Mouse (Mus musculus) urinary bladder, postnatal 14 days (tissue): ENCODE measurements around the gene Marcksl1.
A peak's percentile ranks its signal among the peaks of the same experiment; 100 is the strongest.

Experiments
- DNase-seq: peaks from one replicate; pipeline ENCODE4 v3.0.0; 2021; ENCODE audit warnings: low spot score

The Marcksl1 gene

GRCm38 (mm10) chr4:129513086-129513767 is at the start of gene Marcksl1:
Gene Marcksl1 (plus strand): TSS chr4:129513581.
- DNase-seq = peak; percentile 91

GRCm38 (mm10) chr4:129464286-129464815 is 49.0 kb upstream of the Marcksl1 start:
- no peak for DNase-seq

GRCm38 (mm10) chr4:129476047-129476446 is 37.3 kb upstream of the Marcksl1 start:
- DNase-seq = no peak

GRCm38 (mm10) chr4:129479863-129480262 is 33.5 kb upstream of the Marcksl1 start:
- no peak for DNase-seq

GRCm38 (mm10) chr4:129481090-129481489 is 32.3 kb upstream of the Marcksl1 start:
- DNase-seq = no peak

- peak; percentile 74 for DNase-seq
Observed at GRCm38 (mm10) chr4:129490972-129491880, 22.2 kb upstream of the Marcksl1 start, which contains the start of the genes Tssk3 and Fam229a. Gene Tssk3 (minus strand): TSS chr4:129491022. Gene Fam229a (plus strand): TSS chr4:129491190.

DNA sequence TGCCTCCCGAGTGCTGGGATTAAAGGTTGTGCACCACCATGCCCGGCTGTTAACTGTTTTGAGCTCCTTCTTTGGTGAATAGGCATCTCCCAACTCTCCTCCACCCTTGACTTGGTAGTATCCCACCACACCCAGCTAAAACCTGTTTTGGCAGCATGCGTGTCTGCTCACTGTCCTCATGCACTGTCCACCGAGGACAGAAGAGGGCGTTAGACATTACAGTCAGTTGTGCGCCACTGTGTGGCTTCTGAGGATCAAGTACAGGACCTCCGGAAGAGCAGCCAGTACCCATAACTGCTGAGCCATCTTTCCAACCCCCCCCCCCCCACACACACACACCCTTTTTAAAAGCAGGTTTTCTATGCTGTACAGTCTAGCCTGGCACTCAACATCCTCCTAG is 18.7 kb upstream of the Marcksl1 start:
- no peak for DNase-seq

DNA sequence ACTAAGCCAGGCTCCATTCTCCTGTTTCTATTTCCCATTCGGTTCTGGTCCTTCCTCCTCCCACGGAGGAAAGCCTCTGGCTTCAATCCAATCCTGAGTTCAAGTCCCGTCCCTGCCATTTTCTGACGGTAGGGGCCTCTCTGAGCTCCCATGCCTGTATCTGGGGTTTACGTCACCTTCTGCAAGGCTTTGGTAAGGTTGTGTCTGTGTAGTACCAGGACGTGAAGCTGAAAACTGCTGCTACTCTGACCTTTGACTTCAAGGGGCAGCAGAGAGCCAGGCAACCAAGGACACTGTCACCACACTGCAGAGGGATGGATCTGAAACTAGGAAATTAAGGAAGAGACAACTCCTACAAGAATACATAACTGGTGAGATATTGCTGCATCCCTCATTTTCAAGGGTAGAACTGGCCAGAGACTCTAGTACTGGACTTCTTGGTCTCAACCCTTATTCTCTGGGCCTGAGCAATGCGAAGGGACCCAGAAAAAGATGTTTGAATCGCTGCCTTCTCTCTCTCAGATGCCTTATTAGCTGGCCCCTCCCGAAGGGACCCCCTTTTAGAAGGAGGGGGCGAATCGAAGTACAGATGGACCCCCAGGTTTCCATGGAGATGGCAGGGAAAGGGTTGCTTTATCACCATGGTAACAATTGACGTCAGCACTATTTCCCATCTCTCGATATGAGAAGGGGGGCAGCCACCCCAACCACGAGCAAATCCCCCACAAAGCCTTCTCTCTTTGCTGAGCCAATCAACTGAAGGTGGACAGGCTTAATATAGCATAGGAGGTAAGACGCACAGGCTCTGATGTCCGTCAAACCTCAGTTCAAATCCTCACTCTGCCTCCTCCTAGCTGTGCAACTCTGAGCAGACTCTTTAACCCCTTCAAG is 17.5 kb upstream of the Marcksl1 start:
- DNase-seq = no peak

GRCm38 (mm10) chr4:129496631-129497030 is 16.8 kb upstream of the Marcksl1 start:
- no peak for DNase-seq

GRCm38 (mm10) chr4:129498941-129499340 is 14.4 kb upstream of the Marcksl1 start:
- no peak for DNase-seq

DNA sequence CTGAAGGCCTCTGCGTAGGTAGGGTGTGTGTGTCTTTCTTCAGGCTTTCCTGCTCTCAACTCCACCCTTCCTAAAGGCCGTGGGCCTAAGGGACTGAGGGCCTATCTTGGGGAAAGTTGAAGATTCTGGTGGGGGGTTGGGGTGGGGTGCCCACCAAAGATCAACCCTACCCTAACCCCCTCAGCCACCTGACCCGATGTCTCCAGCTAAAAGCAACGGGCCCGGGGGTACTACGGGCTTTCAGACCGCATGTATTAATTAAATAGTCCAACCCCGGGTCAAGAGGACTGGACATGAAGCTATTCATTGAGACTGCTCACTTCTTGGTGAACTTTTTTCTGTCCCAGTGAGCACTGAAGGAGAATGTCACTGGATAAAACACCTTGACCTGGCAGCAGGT is 13.4 kb upstream of the Marcksl1 start:
- DNase-seq = no peak

GRCm38 (mm10) chr4:129500607-129501566 is 12.5 kb upstream of the Marcksl1 start:
- DNase-seq = peak; percentile 91

DNA sequence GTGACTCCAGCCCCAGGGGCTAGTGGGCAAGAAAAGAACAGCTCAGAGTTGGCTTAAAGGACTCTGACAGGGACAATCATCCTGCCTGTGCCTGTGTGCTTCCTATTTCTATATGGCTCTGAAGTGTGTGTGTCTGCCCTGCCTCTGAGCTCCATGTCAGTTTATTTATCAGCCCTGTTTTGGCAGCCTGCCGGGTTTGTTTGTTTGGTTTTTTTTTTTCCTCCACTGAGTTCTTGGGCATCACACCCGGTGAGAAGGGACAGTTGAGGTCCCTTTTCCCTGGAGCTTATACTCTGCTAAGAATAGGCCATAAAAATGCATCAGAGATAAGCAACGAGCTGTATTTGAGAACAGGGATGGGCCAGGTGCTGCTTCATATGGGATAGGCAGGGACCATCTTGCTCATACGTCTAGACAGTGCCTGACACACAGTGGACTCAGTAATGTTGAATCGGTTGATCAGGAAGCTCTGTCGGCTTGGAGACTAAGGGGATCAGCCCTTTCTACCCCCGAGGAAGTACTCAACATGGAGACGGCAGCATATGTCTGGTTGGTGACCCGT is 11.0 kb upstream of the Marcksl1 start:
- peak; percentile 41 for DNase-seq

GRCm38 (mm10) chr4:129502901-129503444 is 10.4 kb upstream of the Marcksl1 start:
- no peak for DNase-seq

DNA sequence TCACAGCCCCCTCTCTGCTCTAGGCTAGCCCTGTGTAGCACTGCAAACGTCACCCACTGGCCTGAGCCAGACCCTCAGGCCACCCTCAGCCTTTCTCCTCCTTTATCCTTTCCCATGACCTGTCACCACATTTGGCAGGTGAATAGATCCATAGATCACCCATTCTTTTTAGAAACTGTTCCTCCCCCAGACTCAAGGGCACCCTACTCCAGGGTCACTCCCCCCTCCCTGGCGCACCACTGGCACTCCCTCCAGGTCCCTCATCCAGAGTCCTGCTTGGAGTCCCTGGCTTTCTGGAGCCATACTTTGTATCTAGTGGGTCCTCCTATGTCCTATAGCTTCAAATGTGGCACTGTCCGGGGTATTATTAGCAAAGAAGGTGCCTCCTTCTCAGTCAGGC is 7.9 kb upstream of the Marcksl1 start:
- DNase-seq = no peak

DNA sequence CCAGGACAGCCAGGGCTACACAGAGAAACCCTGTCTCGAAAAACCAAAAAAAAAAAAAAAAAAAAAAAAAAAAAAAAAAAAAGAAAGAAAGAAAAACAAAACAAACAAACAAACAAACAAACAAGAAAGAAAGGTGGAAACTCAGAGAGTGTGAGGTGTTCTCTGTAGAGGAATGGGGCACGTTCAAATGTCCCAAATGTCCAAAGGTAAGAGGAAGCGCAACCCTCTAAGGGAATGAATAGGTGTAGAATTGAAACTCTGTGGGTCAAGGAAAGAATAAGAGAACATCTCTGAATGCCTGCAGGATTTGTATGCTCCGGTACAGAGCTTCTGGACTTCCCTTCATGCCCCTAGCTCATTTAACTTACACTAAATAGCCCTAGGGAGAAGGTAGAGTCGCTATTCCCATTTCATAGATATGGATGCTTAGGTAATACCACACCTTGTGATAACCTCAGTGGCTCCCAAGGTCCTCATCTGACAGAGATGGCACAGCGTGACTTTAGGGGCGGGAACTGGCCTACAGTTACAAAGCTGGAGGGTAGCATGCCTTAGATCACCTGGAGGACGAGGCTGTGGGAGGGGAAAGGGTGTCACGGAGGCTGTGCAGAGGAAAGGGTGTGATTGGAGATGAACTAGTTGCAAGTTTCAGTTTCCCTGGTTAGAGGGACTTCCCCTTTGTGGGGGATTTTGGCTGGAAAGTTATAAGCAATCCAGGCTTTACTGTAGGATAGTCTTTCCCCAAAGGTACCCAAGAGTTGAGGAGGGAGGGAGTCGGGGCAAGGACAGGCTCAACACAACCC is 5.7 kb upstream of the Marcksl1 start:
- no peak for DNase-seq

DNA sequence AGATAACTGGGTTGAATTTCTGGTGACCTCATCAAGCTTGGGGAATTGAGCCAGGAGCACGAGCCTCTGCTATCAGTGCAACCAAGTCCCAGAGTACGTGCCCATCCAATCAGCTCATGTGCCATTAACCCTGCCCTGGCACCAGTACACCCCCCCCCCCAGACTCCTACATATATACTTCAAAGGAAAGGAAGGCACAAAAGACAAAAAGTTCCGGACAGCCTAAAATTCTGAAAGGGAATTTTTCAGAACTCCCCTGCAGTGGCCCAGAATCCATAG is 5.2 kb upstream of the Marcksl1 start:
- DNase-seq = no peak

DNA sequence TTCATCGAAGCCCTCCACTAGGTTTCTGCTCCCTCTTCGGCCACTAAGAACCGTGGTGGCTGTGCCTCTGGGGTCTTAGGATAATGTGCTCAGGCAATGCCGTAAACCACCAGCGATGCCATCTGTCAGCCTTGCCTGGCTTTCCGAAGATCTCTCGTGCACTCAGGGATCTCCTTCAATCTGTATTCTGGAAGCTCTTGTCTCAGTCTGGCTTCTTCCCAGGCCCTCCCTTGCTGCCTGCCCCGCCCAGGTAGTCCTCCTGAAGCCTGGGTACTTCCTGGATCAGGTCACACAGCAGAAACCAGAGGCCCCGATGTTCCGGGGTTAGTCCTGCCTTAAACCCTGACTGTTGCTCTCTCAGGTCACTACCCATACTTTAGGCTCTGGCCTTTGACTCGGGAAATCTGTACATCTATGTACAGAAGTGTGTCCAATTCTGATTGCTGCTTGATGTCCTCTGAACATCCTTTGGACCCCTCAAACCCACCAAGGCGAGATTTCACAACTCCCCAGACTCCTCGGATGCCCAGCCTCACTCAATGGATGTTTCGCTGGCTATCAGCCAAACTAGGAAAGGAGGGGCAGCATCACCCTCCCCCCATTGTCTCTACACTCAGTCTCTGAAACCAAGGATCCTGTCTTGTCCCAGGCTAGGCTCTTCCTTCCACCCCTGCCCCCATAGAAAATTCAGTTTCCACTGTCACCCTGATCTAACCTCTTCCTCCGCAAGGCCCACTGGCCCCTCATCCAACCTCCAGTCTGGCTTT is 4.4 kb upstream of the Marcksl1 start:
- DNase-seq = peak; percentile 55

GRCm38 (mm10) chr4:129509650-129510049 is 3.7 kb upstream of the Marcksl1 start:
- no peak for DNase-seq
